8 mouse cellular contexts compared by ENCODE assay signal in the genomic region with DNA sequence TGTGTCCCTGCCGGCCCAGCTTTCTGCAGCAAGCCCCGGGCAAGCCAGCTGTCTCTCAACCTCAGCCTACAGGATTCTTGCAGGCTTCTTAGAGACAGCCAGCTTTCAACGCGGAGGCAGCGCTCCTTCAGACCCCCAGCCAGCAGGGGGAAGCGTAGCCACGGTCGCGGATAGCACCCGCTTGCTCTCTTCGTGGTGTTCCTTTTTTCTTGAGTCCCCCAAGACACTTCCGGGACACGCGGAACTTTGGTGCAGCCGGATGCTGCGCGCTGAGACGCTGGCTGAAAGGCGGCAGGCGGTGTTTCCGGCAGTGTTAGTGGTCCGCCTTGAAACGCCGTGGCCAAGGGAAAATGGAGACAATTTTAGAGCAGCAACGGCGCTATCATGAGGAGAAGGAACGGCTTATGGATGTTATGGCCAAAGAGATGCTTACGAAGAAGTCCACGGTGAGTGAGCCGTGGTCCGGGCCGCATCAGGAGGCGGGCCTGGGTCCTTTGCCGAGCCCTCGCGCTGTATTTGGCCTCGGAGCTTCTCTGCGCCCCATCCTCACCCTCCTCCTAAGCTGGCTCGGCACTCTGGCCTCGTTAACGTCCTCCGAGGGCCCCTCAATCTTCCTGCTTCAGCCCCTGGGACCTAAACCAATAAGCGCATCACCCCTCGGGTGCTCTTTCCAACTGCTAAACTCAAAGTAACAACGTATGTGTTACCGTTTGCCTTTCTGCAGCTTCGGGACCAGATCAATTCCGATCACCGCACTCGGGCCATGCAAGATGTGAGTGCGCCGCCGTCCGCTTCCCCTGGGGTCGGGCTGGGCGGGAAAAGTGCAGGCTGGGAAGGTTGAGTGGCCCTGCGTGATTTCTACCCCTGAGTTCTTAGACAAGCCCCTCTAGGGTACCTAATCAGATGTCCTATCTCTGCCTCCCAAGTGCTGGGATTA. TPM values are rescaled to one million over a fixed set of nuclear protein-coding genes. Genes with fewer than 3 reads are reported as not detected.
DNase-seq lines count a peak whose midpoint lies in the region; ATAC-seq lines count a peak whose summit lies in the region.

Gene Sf3a3, plus strand, starts transcription at position 232 of the 937 bp plus-strand sequence.

- H3K9ac ChIP-seq in intestine, embryonic 14.5 days (ENCODE audit: low read length), result peak within 1 kb of the TSS; percentile 88

- no peaks in the 10 kb centered on the region for H3K27me3 ChIP-seq in intestine, embryonic 14.5 days (replicated peaks; ENCODE audit: control insufficient read depth, insufficient read depth, low read length)

- peaks cover 41% of the 10 kb centered on the region for H3K36me3 ChIP-seq in intestine, embryonic 14.5 days (ENCODE audit: control insufficient read depth, insufficient read depth, low read length)

- peak within 1 kb of the TSS; percentile 75 for H3K4me3 ChIP-seq in intestine, embryonic 14.5 days (ENCODE audit: low read depth, low read length)

- intact Hi-C loops in gastrocnemius, postnatal 14 days (cut with DNase I; ENCODE audit: low total_unique reads), result loop anchor here (10.0 kb wide), 1 partner anchor 130 kb away; no protein-coding TSS in a partner anchor
- intact Hi-C loops in left cerebral cortex, postnatal 14 days (cut with DNase I), result no loop called here

- peak; percentile 95 to 98 for DNase-seq in adrenal gland, adult (ENCODE audit: inconsistent age in 2 of 2, low spot score in 1 of 2)
- DNase-seq in embryo, embryonic 10.5 days (ENCODE audit: low spot score), result peak; percentile 97
- DNase-seq in gastrocnemius, postnatal 14 days, result peak; percentile 93
- peak; percentile 96 for DNase-seq in intestine, embryonic 14.5 days (ENCODE audit: low spot score)
- DNase-seq in left cerebral cortex, postnatal 14 days (ENCODE audit: low spot score in 2 of 2), result peak; percentile 96
- DNase-seq in mesoderm, embryonic 11.5 days (ENCODE audit: low read depth, low spot score), result peak; percentile 97
- peak; percentile 90 to 93 for DNase-seq in right cerebral cortex, postnatal 36 days (ENCODE audit: low spot score in 2 of 2)
- peak; percentile 93 for DNase-seq in yolk sac, embryonic 10.5 days (ENCODE audit: low spot score)

- H3K4me1 ChIP-seq in intestine, embryonic 14.5 days (replicated peaks; ENCODE audit: control insufficient read depth, insufficient read depth, low read length), result peaks cover 15% of the 10 kb centered on the region

- H3K4me2 ChIP-seq in intestine, embryonic 14.5 days (ENCODE audit: low read length), result peak within 1 kb of the TSS; percentile 75

- no peaks in the 10 kb centered on the region for H3K9me3 ChIP-seq in intestine, embryonic 14.5 days (ENCODE audit: control insufficient read depth, low read length)

- H3K27ac ChIP-seq in intestine, embryonic 14.5 days (ENCODE audit: low read depth), result peak within 1 kb of the TSS; percentile 43

- ATAC-seq in intestine, embryonic 14.5 days (replicated peaks; ENCODE audit: low FRiP score, low TSS enrichment, low read depth), result peak; percentile 88

- under 1% methylated on average over 57 of the region's 57 CpGs for WGBS in intestine, embryonic 14.5 days

RNA-seq across cellular contexts. Expression of gene Sf3a3, which starts in this region (rescaled TPM):
- 10 to 100 TPM; 14.7 to 17.4 TPM for total RNA-seq in gastrocnemius, postnatal 14 days (2021)
- 142 and 164 TPM in 2 replicates for polyA plus RNA-seq in intestine, embryonic 14.5 days (2014; fragmentation: Nextera tagmentation; extraction: Ambion mirVana)
- 10 to 100 TPM; 31.1 to 32.2 TPM for total RNA-seq in left cerebral cortex, postnatal 14 days (2021)

Comparison
In these comparisons a context has a peak if more than half of its experiments do, and no peak if none do; other contexts are left out.
1. Peak in every context shown above with its lines: DNase-seq, ATAC-seq, H3K4me3 ChIP-seq and H3K27ac ChIP-seq.